Comparison of ENCODE assay signal across 10 mouse cellular contexts in genomic region chr5:115982671-115983373, GRCm38 (mm10). TPM values are rescaled to one million over a fixed set of nuclear protein-coding genes. Genes with fewer than 3 reads are reported as not detected.
DNase-seq lines count a peak whose midpoint lies in the region; ATAC-seq and TF ChIP-seq lines count a peak whose summit lies in the region.
"Had no signal": no experiment of that assay in that cellular context is flagged by ENCODE, and none has a peak within 500 bp of the region (broad histone marks: within the 10 kb centered on the region; RNA-seq: fewer than 3 reads in every experiment).

No protein-coding gene starts in this region.

- DNase-seq in gastrocnemius, adult 2 months: no peak
- DNase-seq in gastrocnemius, postnatal 25 days: no peak
- DNase-seq in urinary bladder, adult 18-20 months (ENCODE audit: low spot score in 2 of 2): peak; percentile 16 to 51
- no peak for DNase-seq in urinary bladder, adult 2 months (ENCODE audit: low spot score)
- DNase-seq in kidney, adult 11 months: peak; percentile 56
- DNase-seq in stomach, postnatal 0 days (ENCODE audit: low spot score): no peak
- DNase-seq in left cerebral cortex, adult 2 months (ENCODE audit: extremely low spot score in 1 of 2, low spot score in 2 of 2): no peak
- DNase-seq: liver, postnatal 0 days had no signal

- no peaks in the 10 kb centered on the region for H3K9me3 ChIP-seq in hindbrain, embryonic 13.5 days
- H3K9me3 ChIP-seq in stomach, postnatal 0 days (ENCODE audit: control insufficient read depth, low read length): no peaks in the 10 kb centered on the region
- H3K9me3 ChIP-seq: heart, embryonic 10.5 days had no signal

- H3K4me1 ChIP-seq in hindbrain, embryonic 13.5 days (replicated peaks): peaks cover 14% of the 10 kb centered on the region
- no peaks in the 10 kb centered on the region for H3K4me1 ChIP-seq in stomach, postnatal 0 days (replicated peaks; ENCODE audit: control insufficient read depth, insufficient read depth)

- intact Hi-C loops in gastrocnemius, adult 2 months (cut with DNase I): loop anchor here (5.0 kb wide), 1 partner anchor 39 kb away; the partner anchor contains the start of gene Prkab1
- intact Hi-C loops in left cerebral cortex, adult 2 months (cut with DNase I): no loop called here

- H3K36me3 ChIP-seq in hindbrain, embryonic 13.5 days: peaks cover 29% of the 10 kb centered on the region
- peaks cover 3% of the 10 kb centered on the region; the same call in 1 of the 2 replicates for H3K36me3 ChIP-seq in stomach, postnatal 0 days (ENCODE audit: control insufficient read depth, insufficient read depth, low read length)

- no peak for TF ChIP-seq CTCF in gastrocnemius, adult 2 months (IDR thresholded peaks at IDR 0.05)
- no peak for TF ChIP-seq CTCF in stomach, postnatal 0 days (IDR thresholded peaks at IDR 0.05; ENCODE audit: low read depth)
- no peak for TF ChIP-seq CTCF in left cerebral cortex, adult 2 months (IDR thresholded peaks at IDR 0.05)

- H3K4me2 ChIP-seq in hindbrain, embryonic 13.5 days: no peak overlapping the region
- no peak overlapping the region for H3K4me2 ChIP-seq in stomach, postnatal 0 days (replicated peaks; ENCODE audit: low read depth)

- no peak for ATAC-seq in hindbrain, embryonic 13.5 days (ENCODE audit: low FRiP score)
- ATAC-seq in stomach, postnatal 0 days (ENCODE audit: low FRiP score, low TSS enrichment): no peak
- ATAC-seq: liver, postnatal 0 days had no signal

- 83% methylated on average over 7 of the region's 7 CpGs for WGBS in hindbrain, embryonic 13.5 days
- WGBS in stomach, postnatal 0 days: 69% methylated on average over 7 of the region's 7 CpGs

- TF ChIP-seq EP300 in stomach, postnatal 0 days (optimal IDR thresholded peaks at IDR 0.05): no peak

- peak overlapping the region; percentile 28; the same call in 1 of the 2 replicates for H3K27ac ChIP-seq in gastrocnemius, adult 2 months
- no peak overlapping the region for H3K27ac ChIP-seq in hindbrain, embryonic 13.5 days
- H3K27ac ChIP-seq in stomach, postnatal 0 days (replicated peaks): no peak overlapping the region
- H3K27ac ChIP-seq in left cerebral cortex, adult 2 months: no peak overlapping the region
- H3K27ac ChIP-seq: heart, embryonic 10.5 days had no signal

- H3K9ac ChIP-seq in hindbrain, embryonic 13.5 days: no peak overlapping the region
- no peak overlapping the region for H3K9ac ChIP-seq in stomach, postnatal 0 days (ENCODE audit: low read length)
- H3K9ac ChIP-seq: liver, postnatal 0 days had no signal

- no peaks in the 10 kb centered on the region for H3K27me3 ChIP-seq in hindbrain, embryonic 13.5 days
- no peaks in the 10 kb centered on the region for H3K27me3 ChIP-seq in stomach, postnatal 0 days (ENCODE audit: control insufficient read depth, insufficient read depth, low read length)

- H3K4me3 ChIP-seq in gastrocnemius, adult 2 months: no peak overlapping the region
- H3K4me3 ChIP-seq in hindbrain, embryonic 13.5 days: no peak overlapping the region
- no peak overlapping the region for H3K4me3 ChIP-seq in stomach, postnatal 0 days (ENCODE audit: low read depth, low read length)
- H3K4me3 ChIP-seq in left cerebral cortex, adult 2 months: no peak overlapping the region
- H3K4me3 ChIP-seq: heart, embryonic 10.5 days had no signal

RNA-seq across cellular contexts. Expression of gene Prkab1, which starts 41.5 kb away (rescaled TPM):
- 10 to 100 TPM; 11.0 to 11.1 TPM for total RNA-seq in gastrocnemius, adult 2 months (2021)
- total RNA-seq in gastrocnemius, postnatal 25 days (2021): 10 to 100 TPM in 1 of 2 experiments, 1 to 10 TPM in 1; 8.0 to 11.3 TPM
- 104 and 109 TPM in 2 replicates for polyA plus RNA-seq in urinary bladder, adult 2 months (2012; rRNA removed)
- 54.8 and 55.0 TPM in 2 replicates for polyA plus RNA-seq in hindbrain, embryonic 13.5 days (2015; fragmentation: Nextera tagmentation; extraction: Ambion mirVana)
- 56.6 and 65.0 TPM in 2 replicates for polyA plus RNA-seq in stomach, postnatal 0 days (2015; fragmentation: Nextera tagmentation; extraction: Ambion mirVana)
- total RNA-seq in left cerebral cortex, adult 2 months (2021): 10 to 100 TPM; 24.1 to 29.5 TPM

Comparison
In these comparisons a context has a peak if more than half of its experiments do, and no peak if none do; other contexts are left out.
1. DNase-seq: peak in urinary bladder, adult 18-20 months (2 of 2) and kidney, adult 11 months (single experiment); none in gastrocnemius, adult 2 months (single experiment), gastrocnemius, postnatal 25 days (single experiment), urinary bladder, adult 2 months (single experiment), stomach, postnatal 0 days (single experiment) and left cerebral cortex, adult 2 months (0 of 2).